23 mouse cellular contexts compared by ENCODE assay signal in the genomic region with DNA sequence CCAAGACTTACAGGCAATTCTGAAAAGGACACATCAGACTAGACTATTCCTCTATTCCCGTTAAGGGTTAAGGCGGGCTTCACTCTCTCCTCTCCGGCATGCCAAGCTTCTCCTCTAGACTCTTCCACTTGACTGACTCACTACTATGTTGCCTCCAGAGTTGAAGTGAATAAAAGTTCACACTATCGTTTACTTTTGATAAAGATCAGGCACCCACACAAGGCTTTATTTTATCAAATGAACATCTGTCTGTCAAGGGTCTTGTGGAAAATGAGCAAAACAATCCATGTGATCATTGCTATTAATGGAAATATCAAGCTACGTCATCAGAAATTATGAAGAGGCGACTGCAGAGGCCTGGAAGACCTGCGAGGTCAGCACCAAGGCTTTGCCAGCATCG.
"Had no signal": no experiment of that assay in that cellular context is flagged by ENCODE, and none has a peak within 500 bp of the region (broad histone marks: within the 10 kb centered on the region; RNA-seq: fewer than 3 reads in every experiment).

No protein-coding gene starts in this region.

- H3K4me1 ChIP-seq: limb, embryonic 12.5 days; limb, embryonic 15.5 days; lung, embryonic 15.5 days; midbrain, embryonic 12.5 days; midbrain, embryonic 15.5 days; stomach, embryonic 15.5 days had no signal

- H3K4me3 ChIP-seq: layer of hippocampus, adult 2 months; left cerebral cortex, adult 2 months; limb, embryonic 12.5 days; limb, embryonic 15.5 days; lung, embryonic 15.5 days; midbrain, embryonic 12.5 days; midbrain, embryonic 15.5 days; neural tube, embryonic 13.5 days; stomach, embryonic 15.5 days had no signal

- H3K27me3 ChIP-seq: limb, embryonic 12.5 days; limb, embryonic 15.5 days; lung, embryonic 15.5 days; midbrain, embryonic 12.5 days; midbrain, embryonic 15.5 days; neural tube, embryonic 13.5 days; stomach, embryonic 15.5 days had no signal

- H3K4me2 ChIP-seq: limb, embryonic 12.5 days; limb, embryonic 15.5 days; liver, embryonic 11.5 days; lung, embryonic 15.5 days; midbrain, embryonic 12.5 days; midbrain, embryonic 15.5 days; neural tube, embryonic 13.5 days; stomach, embryonic 15.5 days had no signal

- H3K36me3 ChIP-seq: stomach, embryonic 15.5 days had no signal

- H3K27ac ChIP-seq: kidney, postnatal 0 days; layer of hippocampus, adult 2 months; left cerebral cortex, adult 2 months; limb, embryonic 12.5 days; limb, embryonic 15.5 days; liver, embryonic 14.5 days; lung, embryonic 15.5 days; midbrain, embryonic 12.5 days; midbrain, embryonic 15.5 days; neural tube, embryonic 13.5 days; stomach, embryonic 15.5 days had no signal

- DNase-seq: kidney, adult 2 months; kidney, postnatal 25 days; layer of hippocampus, postnatal 36 days; left cerebral cortex, postnatal 4 days; liver, postnatal 0 days; lung, postnatal 10 days; lung, postnatal 4 days; right cerebral cortex, adult 18-20 months; right cerebral cortex, postnatal 14 days; spleen, adult 18-20 months; thymus, postnatal 25 days had no signal

- H3K9ac ChIP-seq: limb, embryonic 12.5 days; limb, embryonic 15.5 days; liver, embryonic 14.5 days; liver, postnatal 0 days; lung, embryonic 15.5 days; midbrain, embryonic 12.5 days; midbrain, embryonic 15.5 days; neural tube, embryonic 13.5 days; stomach, embryonic 15.5 days had no signal

- H3K9me3 ChIP-seq: limb, embryonic 15.5 days; lung, embryonic 15.5 days; midbrain, embryonic 12.5 days; midbrain, embryonic 15.5 days; stomach, embryonic 15.5 days had no signal

- ATAC-seq: liver, postnatal 0 days; midbrain, embryonic 15.5 days had no signal
